Mouse (Mus musculus): ENCODE results near the gene Csf3r.

The Csf3r gene

GRCm38 (mm10) chr4:126024303-126024900 lies at the start of gene Csf3r:
TSS of gene Csf3r (plus strand) at chr4:126024550.
- WGBS: 62% methylated on average over 16 of the region's 16 CpGs

DNA sequence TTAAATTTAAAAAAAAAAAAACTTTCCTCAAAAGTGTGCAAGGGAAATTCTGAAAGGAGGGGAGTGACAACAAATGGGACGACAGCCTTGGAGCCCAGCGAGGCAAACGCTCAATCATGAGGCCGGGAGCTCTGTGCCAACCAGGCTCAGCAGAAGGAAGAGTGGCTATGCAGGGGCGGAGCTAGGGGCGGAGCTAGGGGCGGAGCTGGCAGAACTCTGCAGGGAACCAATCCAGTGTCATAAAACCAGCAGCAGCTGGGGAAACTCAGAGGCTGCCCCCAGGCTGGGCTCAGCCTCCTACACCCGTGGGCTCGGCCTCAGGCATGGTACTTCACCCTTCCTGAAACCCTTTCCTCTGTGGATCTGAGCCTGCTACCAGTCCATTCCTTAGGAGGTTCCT lies 46.6 kb upstream of the Csf3r start:
- 67% methylated on average over 9 of the region's 9 CpGs for WGBS

- WGBS: 86% methylated on average over 8 of the region's 8 CpGs
Observed at GRCm38 (mm10) chr4:125983279-125983678, 41.1 kb upstream of the Csf3r start.

DNA sequence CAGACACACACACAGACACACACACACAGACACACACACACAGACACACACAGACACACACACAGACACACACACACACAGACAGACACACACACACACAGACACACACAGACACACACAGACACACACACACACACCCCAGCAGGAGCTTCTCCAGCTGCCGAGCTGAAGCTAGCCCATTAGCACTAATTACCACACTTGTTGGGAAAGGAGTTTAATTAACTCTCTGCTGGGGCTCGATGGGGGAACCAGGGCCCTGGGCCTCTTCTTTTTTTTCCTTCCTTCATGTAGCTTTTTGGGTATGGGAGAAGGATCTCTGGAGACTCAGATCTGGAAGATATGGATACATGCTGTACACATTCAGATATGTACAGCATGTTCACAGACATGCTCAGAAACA lies 38.6 kb upstream of the Csf3r start:
- 44% methylated on average over 2 of the region's 2 CpGs for WGBS

GRCm38 (mm10) chr4:125987071-125987470 lies 37.3 kb upstream of the Csf3r start:
- WGBS: 73% methylated on average over 3 of the region's 3 CpGs

- 72% methylated on average over 11 of the region's 11 CpGs for WGBS
Observed at GRCm38 (mm10) chr4:125989061-125989460, 35.3 kb upstream of the Csf3r start.

- WGBS: 11% methylated on average over 5 of the region's 7 CpGs
Observed at GRCm38 (mm10) chr4:125990143-125990542, 34.2 kb upstream of the Csf3r start.

- WGBS: 77% methylated on average over 3 of the region's 3 CpGs
Observed at GRCm38 (mm10) chr4:125992206-125992605, 32.1 kb upstream of the Csf3r start.

DNA sequence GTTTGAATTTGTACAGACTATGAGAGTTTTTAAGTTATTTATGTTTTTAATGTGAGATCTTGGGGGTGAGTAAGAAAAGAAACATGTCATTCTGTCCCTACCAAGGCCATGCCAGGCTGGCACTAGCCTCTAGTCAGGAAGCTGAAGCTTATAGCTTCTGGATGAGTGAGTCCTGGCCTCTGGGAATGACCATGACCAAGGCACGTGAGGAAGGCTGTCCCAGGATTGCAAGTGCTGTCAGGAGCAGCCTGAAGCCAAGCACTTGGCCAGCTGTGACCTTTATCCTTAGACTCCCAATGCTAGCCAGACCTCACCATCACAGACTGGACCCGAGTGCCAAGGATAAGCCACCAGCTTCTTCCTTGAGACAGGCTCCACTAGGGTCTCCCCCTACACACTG lies 31.4 kb upstream of the Csf3r start:
- 60% methylated on average over 2 of the region's 2 CpGs for WGBS

- 13% methylated on average over 4 of the region's 4 CpGs for WGBS
Observed at GRCm38 (mm10) chr4:125996576-125996975, 27.8 kb upstream of the Csf3r start.

DNA sequence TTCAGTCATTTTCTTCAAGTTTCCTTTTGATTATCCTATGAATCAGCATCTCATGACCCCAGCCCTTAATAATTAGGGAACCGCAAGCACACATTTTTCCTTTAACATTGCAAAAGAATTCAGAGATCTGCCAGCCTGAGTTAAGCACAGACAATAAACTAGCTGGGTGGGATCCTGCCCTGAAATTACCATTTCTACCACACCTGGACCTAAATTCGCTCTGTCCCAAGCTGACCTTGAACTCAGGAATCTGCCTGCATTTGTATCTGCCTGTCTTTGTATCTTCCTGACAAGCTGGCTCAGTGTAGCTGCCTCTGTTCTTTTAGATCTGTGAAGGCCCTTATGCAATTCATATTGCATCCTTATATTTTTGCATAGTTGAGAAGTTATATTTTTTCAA lies 26.5 kb upstream of the Csf3r start:
- 86% methylated on average over 2 of the region's 2 CpGs for WGBS

DNA sequence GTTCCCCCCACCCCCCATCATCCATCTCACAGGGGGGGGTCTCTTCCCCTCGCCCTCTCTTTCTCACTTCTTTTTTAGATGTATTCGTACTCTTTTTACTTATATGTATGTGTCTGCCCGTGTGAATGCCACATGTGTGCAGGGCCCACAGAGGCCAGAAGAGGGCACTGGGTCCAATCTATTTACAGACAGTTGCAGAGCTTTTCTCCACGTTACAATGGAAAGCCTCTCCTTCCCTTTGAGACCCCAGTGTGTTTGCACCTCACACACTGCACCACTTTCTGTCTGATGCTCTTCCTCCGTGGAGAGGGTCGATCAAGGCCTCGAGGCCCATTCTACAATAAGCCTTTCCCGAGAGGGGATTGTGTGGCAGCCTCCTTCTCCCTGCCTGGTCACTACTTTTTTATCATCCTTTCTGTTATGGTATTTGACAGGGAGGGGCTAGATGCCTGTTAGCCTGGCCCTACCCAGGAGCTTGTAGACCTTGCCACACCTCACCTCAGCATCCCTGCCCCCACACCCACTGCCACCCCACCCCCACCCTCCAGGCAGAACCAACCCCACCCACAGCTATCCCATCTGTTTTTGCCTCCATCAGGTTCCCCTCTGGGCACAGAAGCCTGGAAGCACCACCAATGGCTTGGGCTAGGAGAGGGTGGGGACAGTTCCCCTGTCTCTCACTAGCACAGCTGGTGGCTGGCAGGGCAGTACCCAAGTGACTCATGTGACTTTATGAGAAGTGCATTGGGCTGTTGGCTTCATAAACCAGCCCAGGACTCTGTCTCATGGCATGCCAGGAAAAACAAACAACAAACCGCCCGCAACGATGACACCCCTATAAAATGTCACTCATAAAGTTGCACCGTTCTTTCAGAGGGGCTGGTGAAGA lies 22.8 kb upstream of the Csf3r start:
- WGBS: 87% methylated on average over 12 of the region's 12 CpGs

GRCm38 (mm10) chr4:126017676-126018332 lies 6.5 kb upstream of the Csf3r start:
- WGBS: 80% methylated on average over 7 of the region's 7 CpGs

DNA sequence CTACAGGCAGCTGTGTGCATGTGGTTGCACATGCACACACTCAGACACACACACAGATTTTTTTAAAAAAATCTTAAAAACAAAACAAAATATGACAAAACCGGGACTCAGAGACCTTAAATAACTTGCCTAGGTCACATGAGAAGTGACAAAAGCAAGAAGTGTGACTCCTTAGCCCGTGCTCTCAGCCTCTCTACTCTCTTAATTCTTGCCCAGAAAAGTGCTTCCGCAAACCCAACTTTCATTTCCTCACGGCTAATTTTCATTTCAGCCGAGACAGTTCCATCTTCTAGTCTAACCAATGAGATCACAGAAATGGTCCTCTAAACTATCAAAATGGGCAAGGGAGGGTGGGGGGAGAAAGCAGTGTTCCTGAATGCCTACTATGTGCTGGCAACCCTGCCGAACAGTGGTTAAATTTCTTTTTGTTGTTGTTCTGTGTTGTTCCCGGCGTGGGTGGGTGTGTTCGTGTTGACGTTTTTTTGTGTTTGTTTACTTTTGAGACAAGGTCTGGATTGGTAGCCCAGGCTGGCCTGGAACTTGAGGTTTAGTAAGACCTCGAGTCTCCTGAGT lies 5.3 kb upstream of the Csf3r start:
- 74% methylated on average over 11 of the region's 11 CpGs for WGBS

- WGBS: 75% methylated on average over 5 of the region's 5 CpGs
Observed at GRCm38 (mm10) chr4:126025801-126026200, 1.5 kb downstream of the Csf3r start.

GRCm38 (mm10) chr4:126027980-126028379 lies 3.6 kb downstream of the Csf3r start:
- 88% methylated on average over 3 of the region's 3 CpGs for WGBS

DNA sequence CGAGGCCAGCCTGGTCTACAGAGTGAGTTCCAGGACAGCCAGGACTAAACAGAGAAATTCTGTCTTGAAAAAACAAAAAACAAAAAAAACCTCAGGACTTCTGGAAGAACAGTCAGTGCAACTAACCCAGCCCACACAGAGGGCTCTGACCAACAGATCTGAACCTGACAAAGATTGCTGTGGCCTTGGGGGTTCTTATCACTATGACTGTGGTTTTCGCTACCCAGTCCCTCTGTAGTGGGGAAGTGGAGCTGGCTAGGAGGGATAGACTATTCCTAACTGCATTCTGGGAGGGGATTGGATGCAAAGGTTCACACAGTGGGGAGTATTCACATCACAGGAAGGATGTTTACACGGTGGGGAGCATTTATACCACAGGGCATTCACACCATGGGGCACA lies 4.7 kb downstream of the Csf3r start:
- 69% methylated on average over 3 of the region's 3 CpGs for WGBS

DNA sequence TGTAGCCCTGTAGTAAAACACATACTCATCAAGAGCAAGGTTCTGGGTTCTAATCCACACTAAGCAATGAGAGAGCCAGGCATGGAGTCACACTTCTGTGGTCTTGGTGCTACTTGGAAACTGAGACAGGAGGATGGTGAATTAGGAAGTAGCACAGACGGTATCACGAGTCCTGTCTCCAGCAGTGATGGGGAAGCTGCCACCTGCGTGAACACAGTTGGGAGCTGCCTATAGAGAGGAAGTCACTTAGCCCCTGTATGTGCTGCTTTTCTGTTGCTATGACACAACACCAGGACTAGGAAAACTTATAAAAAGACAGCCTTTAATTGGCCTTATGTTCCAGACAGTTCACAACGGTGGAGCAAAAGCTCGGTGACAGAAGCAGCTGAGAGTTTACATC lies 6.4 kb downstream of the Csf3r start:
- WGBS: 54% methylated on average over 5 of the region's 5 CpGs

DNA sequence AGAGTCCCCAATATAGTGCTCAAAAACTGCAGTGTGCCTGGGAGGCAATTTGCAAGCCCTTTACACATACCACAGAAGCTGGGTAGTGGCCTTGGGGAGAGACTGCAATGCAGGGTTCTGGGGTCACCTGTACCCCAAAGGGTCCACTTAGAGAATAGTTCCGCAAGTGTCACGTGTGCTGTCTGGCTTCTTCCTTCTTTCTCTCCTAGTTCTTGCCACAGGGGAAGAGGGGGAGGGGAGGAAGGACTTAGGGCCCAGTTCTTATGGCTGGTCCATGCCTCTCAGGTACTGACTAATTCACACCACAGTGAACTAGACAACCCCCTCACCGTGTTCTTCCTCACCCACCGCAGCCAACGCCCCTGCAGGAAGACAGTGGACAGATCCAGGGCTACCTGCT lies 11.1 kb downstream of the Csf3r start:
- WGBS: 86% methylated on average over 5 of the region's 5 CpGs

DNA sequence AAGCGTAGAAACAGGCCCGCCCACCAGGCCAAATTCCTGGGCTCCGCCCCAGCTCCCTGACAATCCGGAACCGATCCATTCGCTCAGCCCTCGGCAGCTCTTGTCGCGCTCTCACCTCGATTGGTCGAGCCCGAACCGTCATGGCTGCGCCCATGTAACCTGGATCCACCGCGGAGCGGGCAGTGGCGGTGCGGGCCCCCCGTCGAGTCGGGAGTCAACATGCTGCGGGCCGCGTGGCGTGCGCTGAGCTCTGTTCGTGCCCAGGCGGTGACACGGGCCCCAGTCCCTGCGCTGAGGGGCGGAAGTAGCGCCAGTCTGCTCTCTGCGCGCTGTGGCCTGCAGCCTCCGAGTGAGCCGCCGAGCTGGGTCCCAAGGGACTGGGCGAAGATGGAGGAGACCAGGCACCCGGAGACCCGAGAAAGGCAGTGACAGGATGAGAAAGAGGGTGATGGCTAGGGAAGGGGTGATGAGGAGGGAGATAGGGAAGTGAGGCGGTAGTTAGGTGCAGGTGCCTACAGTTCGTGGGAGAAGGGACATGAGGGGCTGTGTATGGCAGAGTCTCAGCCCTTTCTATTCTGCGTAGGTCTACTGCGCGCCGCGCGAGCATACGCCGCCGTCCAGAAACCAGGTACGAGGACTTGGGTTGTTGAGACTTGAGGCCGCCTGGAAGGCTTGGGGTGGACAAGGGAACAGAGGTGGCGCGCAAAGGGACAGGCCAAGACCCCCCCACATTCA lies 22.7 kb downstream of the Csf3r start, which contains the start of gene Mrps15:
Mrps15 (plus strand) TSS at position 75 of the 735 bp plus-strand sequence.
- under 1% methylated on average over 56 of the region's 56 CpGs for WGBS

GRCm38 (mm10) chr4:126051617-126052016 lies 27.3 kb downstream of the Csf3r start:
- WGBS: 38% methylated on average over 7 of the region's 7 CpGs

Measured in cerebral cortex, adult 2 months (tissue).